Mouse (Mus musculus): ENCODE data around the gene Tiam1.

DNA sequence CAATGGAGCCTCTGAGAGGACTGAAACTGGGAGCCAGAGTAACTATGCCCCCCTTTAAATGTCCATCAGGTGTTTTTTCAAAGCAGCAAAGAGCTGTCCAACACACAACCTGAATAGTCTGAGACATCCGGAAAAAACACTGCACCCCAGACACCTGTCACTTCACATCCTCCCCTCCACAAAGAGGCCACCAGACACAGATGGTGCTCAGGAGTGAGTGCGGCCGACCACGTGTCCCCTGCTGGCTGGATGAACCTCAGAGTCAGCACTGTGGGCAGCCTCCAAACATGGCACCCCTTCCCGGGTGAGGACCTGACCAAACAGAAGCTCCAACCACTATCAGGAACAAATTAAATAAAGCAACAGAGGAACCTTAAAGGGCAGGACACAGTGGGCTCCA lies 56.3 kb downstream of the Tiam1 start:
- TF ChIP-seq POLR2A (IDR thresholded peaks at IDR 0.05; ENCODE audit: borderline replicate concordance, extremely low read depth, insufficient read depth, insufficient read length, poor library complexity, severe bottlenecking) (no peak), CTCF (IDR thresholded peaks at IDR 0.05; ENCODE audit: borderline replicate concordance, extremely low read depth, insufficient read depth, insufficient read length) (no peak)

All from brain, embryonic 14.5 days (tissue).